In the genomic region with DNA sequence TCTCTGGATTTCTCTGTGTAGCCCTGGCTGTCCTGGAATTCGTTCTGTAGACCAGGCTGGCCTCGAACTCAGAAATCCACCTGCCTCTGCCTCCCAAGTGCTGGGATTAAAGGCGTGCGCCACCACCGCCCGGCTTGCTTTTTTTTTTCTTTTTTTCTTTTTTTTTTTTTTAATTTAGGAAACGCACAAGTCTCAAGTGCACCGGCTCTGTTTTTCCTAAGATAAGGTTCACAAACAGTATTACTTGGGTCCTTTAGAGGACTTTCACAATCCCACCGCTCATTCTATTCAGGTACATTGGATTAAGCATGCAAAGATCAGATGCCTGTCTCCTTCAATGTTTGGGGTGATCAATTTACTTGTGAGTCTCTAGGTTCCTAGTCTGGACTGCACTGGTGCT, we compare ENCODE assay signal across 8 mouse cellular contexts. TPM values are rescaled to one million over a fixed set of nuclear protein-coding genes. Genes with fewer than 3 reads are reported as not detected.
A peak's percentile ranks its signal among the peaks of the same experiment; 100 is the strongest.
DNase-seq lines count a peak whose midpoint lies in the region; ATAC-seq and TF ChIP-seq lines count a peak whose summit lies in the region.

No protein-coding gene starts in this region.

- H3K4me1 ChIP-seq in heart, embryonic 14.5 days (ENCODE audit: control insufficient read depth in 2 of 2, insufficient read depth in 2 of 2, low read length in 2 of 2), result peaks cover 6 to 21% of the 10 kb centered on the region in 2 experiments; a peak in 3 of 4 replicates
- H3K4me1 ChIP-seq in ES-E14 (ENCODE audit: control insufficient read depth in 2 of 2, insufficient read depth in 2 of 2, low read length in 2 of 2, poor library complexity in 1 of 2), result peaks cover 0 to 6% of the 10 kb centered on the region in 2 experiments; a peak in 2 of 4 replicates
- H3K4me1 ChIP-seq in hindbrain, embryonic 10.5 days (replicated peaks), result peaks cover 24% of the 10 kb centered on the region

- peak overlapping the region; percentile 82 for H3K4me2 ChIP-seq in heart, embryonic 14.5 days (ENCODE audit: low read length)

- no peaks in the 10 kb centered on the region for H3K36me3 ChIP-seq in heart, embryonic 14.5 days (ENCODE audit: control insufficient read depth, insufficient read depth, low read length)
- no peaks in the 10 kb centered on the region for H3K36me3 ChIP-seq in ES-E14 (ENCODE audit: control insufficient read depth, insufficient read depth, low read length, poor library complexity, severe bottlenecking)
- no peaks in the 10 kb centered on the region for H3K36me3 ChIP-seq in hindbrain, embryonic 10.5 days

- in situ Hi-C loops in ES-E14 (cut with MboI; ENCODE audit: low sequenced_read_pairs in 2 of 2, unreplicated experiment in 2 of 2), result no loop called here

- H3K9ac ChIP-seq in heart, embryonic 14.5 days (ENCODE audit: low read length), result peak overlapping the region; percentile 94
- peak overlapping the region; percentile 23; the same call in 1 of the 2 replicates for H3K9ac ChIP-seq in ES-E14 (ENCODE audit: insufficient read depth, low read depth, low read length, poor library complexity, severe bottlenecking)

- no peaks in the 10 kb centered on the region for H3K27me3 ChIP-seq in heart, embryonic 14.5 days (ENCODE audit: control insufficient read depth, insufficient read depth, low read length)
- no peaks in the 10 kb centered on the region for H3K27me3 ChIP-seq in hindbrain, embryonic 10.5 days (ENCODE audit: insufficient read depth, poor library complexity, severe bottlenecking)

- 60% methylated on average over 9 of the region's 9 CpGs for WGBS in heart, embryonic 14.5 days
- WGBS in hindbrain, embryonic 10.5 days, result 73% methylated on average over 9 of the region's 9 CpGs

- DNase-seq in heart, adult 9 months (ENCODE audit: low spot score in 2 of 2), result no peak
- no peak for DNase-seq in ES-E14 (ENCODE audit: low read depth, low spot score)
- DNase-seq in hindbrain, embryonic 10.5 days (ENCODE audit: low spot score), result no peak
- no peak for DNase-seq in B cell, adult 2 months
- no peak for DNase-seq in frontal cortex, postnatal 10 days (ENCODE audit: low spot score in 2 of 2)
- DNase-seq in left cerebral cortex, postnatal 10 days (ENCODE audit: extremely low spot score in 1 of 2, low spot score in 2 of 2), result no peak

- peak overlapping the region; percentile 69 to 83 for H3K4me3 ChIP-seq in heart, embryonic 14.5 days (ENCODE audit: control insufficient read depth in 1 of 2, insufficient read depth in 1 of 2, low read depth in 1 of 2, low read length in 2 of 2)
- H3K4me3 ChIP-seq in ES-E14 (ENCODE audit: insufficient read depth in 1 of 2, low read depth in 1 of 2, low read length in 2 of 2, poor library complexity in 1 of 2, severe bottlenecking in 1 of 2), result peak overlapping the region; percentile 30 to 48
- H3K4me3 ChIP-seq in hindbrain, embryonic 10.5 days, result peak overlapping the region; percentile 78

- H3K27ac ChIP-seq in heart, embryonic 14.5 days (replicated peaks in 1 of 2; ENCODE audit: control insufficient read depth in 1 of 2, insufficient read depth in 1 of 2, low read depth in 2 of 2, low read length in 2 of 2), result peak overlapping the region; percentile 92 to 94
- H3K27ac ChIP-seq in ES-E14 (ENCODE audit: insufficient read depth, low read depth, low read length, poor library complexity, severe bottlenecking), result peak overlapping the region; percentile 82
- peak overlapping the region; percentile 92 for H3K27ac ChIP-seq in hindbrain, embryonic 10.5 days

- ATAC-seq in heart, embryonic 14.5 days (ENCODE audit: insufficient number of reproducible peaks, insufficient read depth, low FRiP score, low read depth), result no peak
- peak; percentile 0; the same call in 1 of the 2 replicates for ATAC-seq in megakaryocyte-erythroid progenitor cell, adult 5-6 weeks (replicated peaks; ENCODE audit: low FRiP score, low TSS enrichment, poor library complexity, severe bottlenecking)

- intact Hi-C loops in left cerebral cortex, postnatal 10 days (cut with DNase I), result loop anchor here (2.0 to 5.0 kb wide), 2 partner anchors 71 to 101 kb away; no protein-coding TSS in a partner anchor

- no peaks in the 10 kb centered on the region for H3K9me3 ChIP-seq in heart, embryonic 14.5 days (ENCODE audit: control insufficient read depth, low read length)
- no peaks in the 10 kb centered on the region for H3K9me3 ChIP-seq in ES-E14 (ENCODE audit: control insufficient read depth, insufficient read depth, low read depth, low read length)
- H3K9me3 ChIP-seq in hindbrain, embryonic 10.5 days, result no peaks in the 10 kb centered on the region

TF ChIP-seq in ES-E14, 5 proteins besides CTCF, POLR2A, EP300 and RAD21:
- no peak for TF ChIP-seq MAFK (IDR thresholded peaks at IDR 0.05; ENCODE audit: insufficient read depth, low read depth, low read length)
- no peak for TF ChIP-seq ZC3H11A (IDR thresholded peaks at IDR 0.05; ENCODE audit: borderline replicate concordance, low read depth, low read length)
- peak; percentile 69; the same call in 1 of the 2 replicates for TF ChIP-seq ZNF384 (IDR thresholded peaks at IDR 0.05; ENCODE audit: low read depth, low read length)
- TF ChIP-seq HCFC1 (IDR thresholded peaks at IDR 0.05; ENCODE audit: borderline replicate concordance, insufficient read depth, low read length), result no peak
- no peak for TF ChIP-seq CHD2 (IDR thresholded peaks at IDR 0.05; ENCODE audit: low read depth, low read length)

RNA-seq across cellular contexts. Expression of a gene that starts 0.7 kb away (rescaled TPM):
- polyA plus RNA-seq in heart, embryonic 14.5 days (2014; fragmentation: Nextera tagmentation; extraction: Ambion mirVana), result 8.0 and 8.3 TPM in 2 replicates
- total RNA-seq in ES-E14 (2012; rRNA removed), result 15.1 and 18.7 TPM in 2 replicates
- 10.3 and 10.8 TPM in 2 replicates for polyA plus RNA-seq in hindbrain, embryonic 10.5 days (2016; fragmentation: Nextera tagmentation; extraction: Ambion mirVana)
- total RNA-seq in megakaryocyte-erythroid progenitor cell, adult 5-6 weeks (2014; fragmentation: Nextera tagmentation), result 12.5 and 15.9 TPM in 2 replicates
- total RNA-seq in megakaryocyte-erythroid progenitor cell, adult 5-6 weeks (2017), result 14.2 and 21.6 TPM in 2 replicates
- total RNA-seq in left cerebral cortex, postnatal 10 days (2021), result 10 to 100 TPM; 53.8 to 59.3 TPM
